Mouse (Mus musculus): ENCODE measurements around the gene Ms4a18. TPM values are rescaled to one million over a fixed set of nuclear protein-coding genes. Genes with fewer than 3 reads are reported as not detected.

The Ms4a18 gene
- total RNA-seq, 1 experiment from 2014 or later: not detected

Other genes starting within 250 kb of the Ms4a18 start
- gene Cd6, start 188.0 kb downstream of the Ms4a18 start, total RNA-seq (2021): not detected in 2 replicates
- 3.2 and 4.0 TPM in 2 replicates for gene Slc15a3, start 178.3 kb downstream of the Ms4a18 start, total RNA-seq (2021)
- 30.5 and 32.8 TPM in 2 replicates for gene Tmem132a, start 148.1 kb downstream of the Ms4a18 start, total RNA-seq (2021)
- gene Tmem109, start 136.0 kb downstream of the Ms4a18 start, total RNA-seq (2021): 143 and 161 TPM in 2 replicates
- 196 and 223 TPM in 2 replicates for gene Prpf19, start 122.8 kb downstream of the Ms4a18 start, total RNA-seq (2021)
- not detected in 2 replicates for gene Zp1, start 97.4 kb downstream of the Ms4a18 start, total RNA-seq (2021)
- gene Ptgdr2, start 80.9 kb downstream of the Ms4a18 start, total RNA-seq (2021): 0.12 and 0.48 TPM in 2 replicates
- 14.5 and 16.7 TPM in 2 replicates for gene Ccdc86, start 68.8 kb downstream of the Ms4a18 start, total RNA-seq (2021)
- 30.9 and 39.3 TPM in 2 replicates for gene Ms4a10, start 43.4 kb downstream of the Ms4a18 start, total RNA-seq (2021)
- not detected in 2 replicates for gene Ms4a15, start 24.8 kb downstream of the Ms4a18 start, total RNA-seq (2021)
- gene Ms4a8a, start 63.1 kb upstream of the Ms4a18 start, total RNA-seq (2021): 0.90 and 0.94 TPM in 2 replicates
- not detected in 2 replicates for gene 1700017D01Rik, start 112.8 kb upstream of the Ms4a18 start, total RNA-seq (2021)
- not detected in 2 replicates for gene 1700025F22Rik, start 147.3 kb upstream of the Ms4a18 start, total RNA-seq (2021)
- gene Ms4a13, start 178.7 kb upstream of the Ms4a18 start, total RNA-seq (2021): not detected in 2 replicates
- gene Ms4a12, start 214.4 kb upstream of the Ms4a18 start, total RNA-seq (2021): not detected in 2 replicates
- 0.33 TPM in 1 of 2 replicates, not detected in the other for gene Ms4a1, start 248.2 kb upstream of the Ms4a18 start, total RNA-seq (2021)

All from adrenal gland, postnatal 25 days (tissue).